Mouse (Mus musculus) cortical plate, adult 2 months (tissue): ENCODE data around the gene Fhit. TPM values are rescaled to one million over a fixed set of nuclear protein-coding genes. Genes with fewer than 3 reads are reported as not detected.

Source experiments
- H3K27ac ChIP-seq: fragments of 200-500 bp; 2 replicates; pipeline ENCODE4 v1.5.1; 2012; ENCODE audit warnings: low read length, control low read depth, inconsistent platforms; ENCODE audit not compliant: insufficient read depth
- H3K4me1 ChIP-seq: fragments of 200-500 bp; 2 replicates; pipeline ENCODE4 v1.6.1; 2011; ENCODE audit warnings: low read length; ENCODE audit not compliant: control insufficient read depth, insufficient read depth
- H3K4me3 ChIP-seq: fragments of 200-500 bp; 2 replicates; pipeline ENCODE4 v1.5.1; 2011; ENCODE audit warnings: mild to moderate bottlenecking, low read length, control low read depth; ENCODE audit not compliant: insufficient read depth
- CTCF ChIP-seq: fragments of 200-500 bp; IDR thresholded peaks from 2 replicates; pipeline ENCODE4 v1.5.1; 2011; ENCODE audit warnings: mild to moderate bottlenecking, control low read depth, low read length; ENCODE audit not compliant: insufficient read depth; ENCODE audit errors: extremely low read depth
- POLR2A ChIP-seq: fragments of 200-500 bp; IDR thresholded peaks from 2 replicates; pipeline ENCODE4 v1.6.1; 2011; ENCODE audit warnings: mild to moderate bottlenecking, low read length, control low read depth; ENCODE audit not compliant: insufficient read depth; ENCODE audit errors: extremely low read depth
- polyA plus RNA-seq: library from polyadenylated mRNA; depleted of rRNA; stranded (reverse); fragments of >200 nt; gene quantifications from 2 replicates; pipeline ENCODE4 v1.2.3, GENCODE M21; 2012

Gene Fhit
- polyA plus RNA-seq, 1 experiment: 7.7 TPM

DNA sequence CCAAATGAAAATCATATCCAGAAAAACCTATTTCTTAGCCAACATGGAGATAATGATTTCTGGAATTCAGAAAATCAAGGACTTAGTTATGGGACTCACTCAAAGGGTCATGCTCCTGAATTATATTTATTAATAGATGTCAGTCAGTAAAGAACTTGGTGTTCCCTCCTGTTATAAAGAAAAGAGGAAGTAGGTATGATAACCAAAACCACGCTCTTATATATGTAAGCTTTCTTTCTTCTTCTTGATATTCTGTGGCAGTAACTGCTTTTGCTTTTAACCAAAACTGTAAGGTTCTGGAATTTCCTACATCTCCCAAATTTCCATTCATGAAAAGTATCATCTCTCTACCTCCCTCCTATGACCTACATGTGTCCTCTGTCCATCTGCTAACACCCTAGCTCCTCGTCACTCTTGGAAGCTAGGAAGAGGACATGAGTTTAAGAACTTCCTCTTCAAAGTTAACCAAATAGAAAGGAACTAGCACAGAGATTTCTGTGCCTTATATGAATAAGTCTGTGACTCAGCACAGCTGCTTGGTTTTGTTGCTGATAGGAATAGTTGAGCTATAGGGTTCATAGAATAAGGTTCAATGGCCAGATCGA lies 731.3 kb downstream of the Fhit start:
- H3K27ac ChIP-seq: no peak overlapping the region
- no peak overlapping the region for H3K4me3 ChIP-seq
- TF ChIP-seq CTCF (no peak), POLR2A (no peak)
- H3K4me1 ChIP-seq: no peaks in the 10 kb centered on the region

GRCm38 (mm10) chr14:10423499-10423898 lies 738.3 kb downstream of the Fhit start:
- H3K4me3 ChIP-seq: no peak overlapping the region
- TF ChIP-seq CTCF: no peak
- H3K27ac ChIP-seq: no peak overlapping the region
- H3K4me1 ChIP-seq: no peaks in the 10 kb centered on the region

GRCm38 (mm10) chr14:10422261-10422660 lies 739.6 kb downstream of the Fhit start:
- Histone ChIP-seq H3K4me3 (no peak overlapping the region), H3K4me1 (no peaks in the 10 kb centered on the region), H3K27ac (no peak overlapping the region)
- TF ChIP-seq POLR2A: no peak
- no peak for TF ChIP-seq CTCF

DNA sequence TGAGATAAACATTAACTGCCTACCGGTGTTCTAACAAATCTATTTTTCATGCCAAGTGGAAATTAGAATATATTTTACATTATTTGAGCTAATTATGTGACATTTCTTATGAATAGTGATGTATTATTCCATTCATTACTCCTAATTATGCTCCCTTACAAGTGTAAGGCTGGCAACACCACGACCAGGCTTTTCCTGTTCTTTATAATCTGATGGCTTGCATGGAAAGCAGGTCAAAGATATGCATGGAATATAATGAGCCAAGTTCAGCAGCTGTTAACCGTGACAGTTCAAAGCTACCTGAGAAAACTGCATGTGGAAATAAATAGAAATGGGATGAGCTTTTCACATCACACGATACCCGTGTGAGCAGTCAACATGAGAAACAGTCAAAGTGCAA lies 746.8 kb downstream of the Fhit start:
- no peaks in the 10 kb centered on the region; the same call in 1 of the 2 replicates for H3K4me1 ChIP-seq
- no peak overlapping the region for H3K4me3 ChIP-seq
- no peak for TF ChIP-seq POLR2A
- TF ChIP-seq CTCF: no peak
- H3K27ac ChIP-seq: no peak overlapping the region

DNA sequence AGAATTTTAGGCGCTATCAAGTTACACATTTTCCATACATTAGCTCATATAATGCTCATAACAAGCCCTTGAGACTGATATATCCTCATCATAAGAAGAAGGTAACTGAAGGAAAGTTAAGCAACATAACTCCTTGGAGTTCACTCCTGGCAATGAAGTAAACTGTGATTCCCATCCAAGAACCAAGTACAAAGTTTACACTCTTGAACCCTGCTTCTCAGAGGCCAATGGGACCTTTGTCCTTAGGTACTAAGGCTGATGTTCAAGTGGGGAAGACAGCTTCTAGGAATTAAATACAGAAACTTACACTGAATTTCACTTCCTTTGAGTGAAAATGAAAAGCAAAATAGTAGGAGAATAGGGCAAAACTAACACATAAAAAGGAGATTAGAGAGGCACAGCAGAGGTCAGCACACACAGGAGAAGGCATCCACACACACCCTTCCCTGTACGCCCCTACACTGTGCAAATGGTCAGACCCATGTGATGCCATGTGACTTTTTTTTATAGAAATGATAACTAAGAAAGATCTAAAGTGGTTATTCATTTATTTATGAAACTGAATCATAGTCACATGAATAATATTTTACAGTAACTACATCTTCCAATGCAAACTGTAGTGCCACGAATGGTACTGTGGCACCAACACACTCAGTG lies 752.4 kb downstream of the Fhit start:
- H3K4me1 ChIP-seq: no peaks in the 10 kb centered on the region; the same call in 1 of the 2 replicates
- H3K4me3 ChIP-seq: no peak overlapping the region
- TF ChIP-seq CTCF (no peak), POLR2A (no peak)
- no peak overlapping the region for H3K27ac ChIP-seq

GRCm38 (mm10) chr14:10405346-10405745 lies 756.5 kb downstream of the Fhit start:
- TF ChIP-seq CTCF (no peak), POLR2A (no peak)
- Histone ChIP-seq H3K4me3 (no peak overlapping the region), H3K27ac (no peak overlapping the region), H3K4me1 (no peaks in the 10 kb centered on the region; the same call in 1 of the 2 replicates)

- H3K27ac ChIP-seq: no peak overlapping the region
- TF ChIP-seq CTCF (no peak), POLR2A (no peak)
- H3K4me3 ChIP-seq: no peak overlapping the region
- H3K4me1 ChIP-seq: no peaks in the 10 kb centered on the region
Measured at GRCm38 (mm10) chr14:10367783-10368680, 793.8 kb downstream of the Fhit start.

- TF ChIP-seq CTCF (no peak), POLR2A (no peak)
- no peaks in the 10 kb centered on the region for H3K4me1 ChIP-seq
- no peak overlapping the region for H3K27ac ChIP-seq
- no peak overlapping the region for H3K4me3 ChIP-seq
Measured at GRCm38 (mm10) chr14:10366808-10367207, 795.0 kb downstream of the Fhit start.

GRCm38 (mm10) chr14:10364281-10364680 lies 797.6 kb downstream of the Fhit start:
- TF ChIP-seq CTCF (no peak), POLR2A (no peak)
- Histone ChIP-seq H3K4me1 (no peaks in the 10 kb centered on the region), H3K4me3 (no peak overlapping the region), H3K27ac (no peak overlapping the region)

DNA sequence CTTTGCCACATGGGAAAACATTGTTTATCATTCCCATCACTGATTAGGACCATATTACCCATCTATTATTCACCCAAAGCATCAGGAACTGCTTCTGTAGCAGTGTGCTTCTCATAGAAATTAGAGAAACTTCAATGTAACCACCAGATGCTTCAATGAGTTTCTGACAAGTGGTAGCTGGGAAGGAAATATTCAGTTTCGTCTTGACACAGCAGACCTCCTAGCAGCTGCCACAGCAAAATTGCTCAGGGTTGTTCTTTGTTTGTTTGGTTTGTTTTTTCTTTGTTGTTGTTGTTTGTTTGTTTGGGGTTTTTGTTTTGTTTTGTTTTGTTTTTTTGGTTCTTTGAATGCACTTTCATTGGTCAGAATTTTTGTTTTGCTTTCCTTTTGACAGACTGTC lies 798.5 kb downstream of the Fhit start:
- Histone ChIP-seq H3K4me1 (no peaks in the 10 kb centered on the region), H3K27ac (no peak overlapping the region), H3K4me3 (no peak overlapping the region)
- TF ChIP-seq POLR2A (no peak), CTCF (no peak)
